Mouse (Mus musculus): ENCODE data around the gene Actn1. TPM values are rescaled to one million over a fixed set of nuclear protein-coding genes. Genes with fewer than 3 reads are reported as not detected.

The Actn1 gene
- polyA plus RNA-seq, 1 experiment from 2014 or later = 27.8 TPM

DNA sequence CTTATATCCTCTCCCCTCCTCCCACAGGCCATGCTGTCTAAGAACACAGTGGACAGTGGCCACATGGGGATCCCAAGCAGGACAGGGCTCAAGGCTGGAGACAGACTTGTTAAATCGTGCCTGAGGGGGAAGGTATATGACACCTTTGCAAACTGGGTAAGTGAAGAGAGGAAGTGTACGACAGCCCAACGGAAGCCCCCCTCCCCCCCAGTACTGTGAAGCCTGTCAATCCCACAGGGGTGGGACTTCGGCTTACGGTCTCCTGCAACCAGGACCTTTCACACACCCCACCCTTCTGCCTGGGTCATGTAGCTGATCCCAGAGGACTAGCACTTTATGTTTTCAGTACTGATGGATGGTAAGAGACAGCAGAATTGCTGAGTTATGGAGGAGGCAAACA lies 68.4 kb downstream of the Actn1 start:
- H3K9me3 ChIP-seq = no peaks in the 10 kb centered on the region
- H3K4me1 ChIP-seq = 0 out of 2 replicates have a peak, but pooled peaks cover 4% of the 10 kb centered on the region
- H3K27me3 ChIP-seq (ENCODE audit: poor library complexity, severe bottlenecking) = no peaks in the 10 kb centered on the region
- H3K27ac ChIP-seq = no peak overlapping the region
- H3K36me3 ChIP-seq (replicated peaks) = peaks cover 97% of the 10 kb centered on the region
- no peak for DNase-seq (ENCODE audit: extremely low spot score, low spot score)
- no peak overlapping the region for H3K4me3 ChIP-seq
- WGBS = 87% methylated on average over 5 of the region's 5 CpGs

DNA sequence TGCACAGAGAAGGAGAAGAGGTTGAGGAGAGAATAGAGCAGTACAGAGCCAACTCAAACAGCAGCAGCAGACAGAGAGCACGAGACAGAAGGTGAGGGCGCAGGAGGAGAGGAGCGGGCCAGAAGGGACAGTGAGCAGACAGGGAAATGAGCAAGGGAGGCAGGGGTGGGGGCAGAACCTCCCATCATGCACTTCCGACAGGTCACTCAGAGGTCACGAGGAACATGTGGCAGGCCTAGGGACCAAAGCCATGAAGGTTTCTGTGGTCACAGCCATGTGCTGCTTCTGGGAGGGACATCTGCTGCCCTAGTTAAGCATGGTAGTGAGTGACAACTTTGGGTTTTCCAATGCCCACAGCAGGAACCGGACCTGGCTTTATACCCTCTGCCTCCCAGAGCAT lies 68.8 kb downstream of the Actn1 start:
- peaks cover 97% of the 10 kb centered on the region for H3K36me3 ChIP-seq (replicated peaks)
- no peaks in the 10 kb centered on the region for H3K9me3 ChIP-seq
- 87% methylated on average over 6 of the region's 6 CpGs for WGBS
- H3K27ac ChIP-seq = no peak overlapping the region
- no peak for DNase-seq (ENCODE audit: extremely low spot score, low spot score)
- no peaks in the 10 kb centered on the region for H3K27me3 ChIP-seq (ENCODE audit: poor library complexity, severe bottlenecking)
- H3K4me3 ChIP-seq = no peak overlapping the region
- H3K4me1 ChIP-seq = 0 out of 2 replicates have a peak, but pooled peaks cover 4% of the 10 kb centered on the region

DNA sequence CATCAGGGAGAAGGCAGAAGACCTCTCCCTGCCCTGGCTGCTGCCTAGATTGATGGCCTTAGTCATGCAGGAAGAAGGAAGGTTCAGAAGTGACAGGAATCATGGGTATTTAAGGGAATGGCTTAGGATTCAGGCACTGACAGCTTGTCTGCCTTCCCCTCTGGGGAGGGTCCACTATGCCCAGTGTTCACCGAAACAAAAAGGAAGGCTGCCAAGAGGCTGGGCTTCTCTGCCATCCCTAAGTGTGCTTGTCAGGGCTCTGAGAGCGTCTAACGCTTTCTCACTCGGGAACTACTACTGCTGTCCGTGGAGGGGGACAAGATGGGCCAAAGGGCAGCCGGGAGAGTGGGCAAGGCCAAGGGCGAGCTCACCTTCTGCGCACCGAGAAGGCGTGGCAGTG lies 69.3 kb downstream of the Actn1 start:
- WGBS = 91% methylated on average over 10 of the region's 10 CpGs

DNA sequence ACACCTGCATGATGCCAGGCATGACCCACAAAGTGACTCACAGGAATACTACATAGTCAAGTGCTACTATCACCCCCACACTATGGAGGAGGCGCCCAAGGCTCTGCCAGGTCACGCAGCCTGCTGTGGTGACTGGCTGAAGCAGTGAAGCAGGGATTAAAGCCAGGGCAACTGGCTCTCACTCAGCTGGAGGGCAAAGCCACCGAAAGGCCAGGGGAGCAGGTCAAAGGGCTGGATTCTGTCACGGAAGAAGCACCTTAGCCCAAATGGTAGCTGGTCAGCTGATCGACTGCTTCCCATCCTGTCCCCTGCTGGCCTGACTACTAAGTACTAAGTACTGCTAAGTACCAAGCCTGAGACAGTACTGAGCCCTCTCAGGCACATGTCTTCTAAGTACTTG lies 76.1 kb downstream of the Actn1 start:
- no peak overlapping the region for H3K27ac ChIP-seq
- no peak overlapping the region for H3K4me3 ChIP-seq
- H3K4me1 ChIP-seq = no peaks in the 10 kb centered on the region
- no peaks in the 10 kb centered on the region for H3K27me3 ChIP-seq (ENCODE audit: poor library complexity, severe bottlenecking)
- DNase-seq (ENCODE audit: extremely low spot score, low spot score) = no peak
- 83% methylated on average over 5 of the region's 5 CpGs for WGBS
- H3K36me3 ChIP-seq (replicated peaks) = peaks cover 89% of the 10 kb centered on the region
- no peaks in the 10 kb centered on the region for H3K9me3 ChIP-seq

More for the DNA sequence above, 69.3 kb downstream of the Actn1 start:
- no peaks in the 10 kb centered on the region for H3K27me3 ChIP-seq (ENCODE audit: poor library complexity, severe bottlenecking)
- no peak overlapping the region for H3K4me3 ChIP-seq
- DNase-seq (ENCODE audit: extremely low spot score, low spot score) = no peak
- H3K4me1 ChIP-seq = 0 out of 2 replicates have a peak, but pooled peaks cover 4% of the 10 kb centered on the region
- no peak overlapping the region for H3K27ac ChIP-seq
- peaks cover 96% of the 10 kb centered on the region for H3K36me3 ChIP-seq (replicated peaks)
- H3K9me3 ChIP-seq = no peaks in the 10 kb centered on the region

DNA sequence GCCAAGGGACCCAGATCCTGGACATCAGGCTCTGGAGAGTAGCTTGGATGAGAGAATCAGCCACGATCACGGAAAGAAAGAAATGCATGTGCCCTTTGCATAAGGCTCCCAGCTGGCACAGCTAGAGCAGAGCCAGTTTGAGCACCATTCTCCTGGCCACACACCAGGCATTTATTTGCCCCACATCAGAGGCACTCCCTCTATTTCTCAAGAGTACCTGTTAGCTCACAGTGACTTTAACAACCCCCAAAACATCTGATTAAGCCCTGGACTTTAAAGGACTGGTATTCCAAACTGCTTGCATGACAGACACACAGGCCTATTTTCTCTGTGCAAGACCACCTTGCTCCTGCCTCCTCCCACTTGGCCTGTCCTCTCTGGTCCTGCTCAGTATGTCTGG lies 78.3 kb downstream of the Actn1 start:
- no peak overlapping the region for H3K4me3 ChIP-seq
- no peaks in the 10 kb centered on the region for H3K4me1 ChIP-seq
- peaks cover 88% of the 10 kb centered on the region for H3K36me3 ChIP-seq (replicated peaks)
- H3K27me3 ChIP-seq (ENCODE audit: poor library complexity, severe bottlenecking) = no peaks in the 10 kb centered on the region
- H3K9me3 ChIP-seq = no peaks in the 10 kb centered on the region
- no peak for DNase-seq (ENCODE audit: extremely low spot score, low spot score)
- WGBS = 96% methylated on average over 2 of the region's 2 CpGs
- H3K27ac ChIP-seq = no peak overlapping the region

DNA sequence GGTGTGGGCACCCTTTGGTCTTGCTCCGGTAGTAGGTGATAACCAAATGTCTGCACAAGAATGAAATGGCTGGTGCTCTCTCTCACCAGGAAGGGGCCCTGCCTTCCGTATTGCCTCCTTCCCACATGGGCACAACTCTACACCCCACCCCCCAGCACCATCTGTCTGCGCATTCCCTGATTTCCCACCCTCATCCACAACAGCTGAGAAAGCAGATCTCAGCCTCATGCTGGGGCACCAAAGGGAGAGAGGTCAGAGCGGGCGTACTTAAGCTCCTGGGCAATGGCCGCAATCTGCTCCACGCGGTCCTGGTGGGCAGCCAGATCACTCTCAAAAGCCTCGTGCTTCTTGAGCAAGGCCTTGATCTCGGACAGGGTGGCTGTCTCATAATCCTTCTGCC lies 82.1 kb downstream of the Actn1 start:
- DNase-seq (ENCODE audit: extremely low spot score, low spot score) = no peak
- Histone ChIP-seq H3K27me3 (ENCODE audit: poor library complexity, severe bottlenecking) (no peaks in the 10 kb centered on the region), H3K27ac (no peak overlapping the region), H3K4me3 (no peak overlapping the region), H3K9me3 (no peaks in the 10 kb centered on the region), H3K4me1 (no peaks in the 10 kb centered on the region), H3K36me3 (replicated peaks) (peaks cover 94% of the 10 kb centered on the region)
- 87% methylated on average over 10 of the region's 10 CpGs for WGBS

DNA sequence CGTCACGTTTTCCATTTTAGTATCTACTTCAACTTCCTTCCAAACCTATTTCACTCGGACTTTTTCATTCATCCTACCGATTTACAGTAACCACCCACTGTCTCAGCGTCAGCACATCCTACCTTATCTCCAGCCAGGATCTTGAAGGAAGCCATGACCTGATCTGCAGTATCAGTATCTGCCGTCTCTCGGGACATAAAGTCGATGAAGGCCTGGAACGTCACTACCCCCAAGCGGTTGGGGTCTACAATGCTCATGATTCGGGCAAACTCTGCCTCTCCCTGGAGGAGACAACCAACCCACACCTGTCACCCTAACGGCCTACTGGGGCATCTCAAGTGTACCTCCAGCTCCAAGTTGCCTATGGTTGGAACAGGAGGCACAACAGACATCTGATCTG lies 91.4 kb downstream of the Actn1 start:
- H3K27me3 ChIP-seq (ENCODE audit: poor library complexity, severe bottlenecking) = no peaks in the 10 kb centered on the region
- no peaks in the 10 kb centered on the region for H3K9me3 ChIP-seq
- no peak for DNase-seq (ENCODE audit: extremely low spot score, low spot score)
- H3K36me3 ChIP-seq (replicated peaks) = peaks cover 71% of the 10 kb centered on the region
- WGBS = 62% methylated on average over 12 of the region's 12 CpGs
- peak overlapping the region; percentile 69 for H3K4me3 ChIP-seq
- peaks cover 16% of the 10 kb centered on the region for H3K4me1 ChIP-seq
- peak overlapping the region; percentile 94 for H3K27ac ChIP-seq

DNA sequence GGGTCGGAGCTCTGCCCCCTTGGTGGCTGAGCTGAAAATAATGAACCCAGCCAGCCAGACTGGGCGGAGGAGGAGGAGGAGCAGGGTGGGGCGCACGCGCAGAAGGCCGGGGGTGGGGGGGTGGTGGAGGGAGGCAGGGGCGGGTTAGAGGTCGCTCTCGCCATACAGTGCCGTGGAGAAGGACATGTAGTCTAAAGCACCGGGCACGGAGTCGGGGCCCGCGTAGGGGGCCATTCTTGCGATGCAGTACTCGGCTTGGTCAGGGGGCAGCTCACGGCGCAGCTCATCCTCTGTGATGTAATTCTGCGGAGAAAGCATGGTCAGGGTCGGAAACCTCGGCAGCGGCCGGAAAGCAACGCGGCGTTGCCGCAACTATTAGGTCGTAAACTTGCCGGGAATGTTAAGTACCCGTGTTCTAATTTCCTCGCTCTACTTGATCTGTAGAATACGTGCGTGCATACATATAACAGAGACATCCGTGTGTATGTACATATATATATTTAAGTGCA lies 91.9 kb downstream of the Actn1 start:
- H3K36me3 ChIP-seq (replicated peaks) = peaks cover 66% of the 10 kb centered on the region
- peak; percentile 90 for DNase-seq (ENCODE audit: extremely low spot score, low spot score)
- no peaks in the 10 kb centered on the region for H3K9me3 ChIP-seq
- peak overlapping the region; percentile 69 for H3K4me3 ChIP-seq
- peak overlapping the region; percentile 94 for H3K27ac ChIP-seq
- H3K4me1 ChIP-seq = peaks cover 16% of the 10 kb centered on the region
- 14% methylated on average over 35 of the region's 35 CpGs for WGBS
- H3K27me3 ChIP-seq (ENCODE audit: poor library complexity, severe bottlenecking) = no peaks in the 10 kb centered on the region

DNA sequence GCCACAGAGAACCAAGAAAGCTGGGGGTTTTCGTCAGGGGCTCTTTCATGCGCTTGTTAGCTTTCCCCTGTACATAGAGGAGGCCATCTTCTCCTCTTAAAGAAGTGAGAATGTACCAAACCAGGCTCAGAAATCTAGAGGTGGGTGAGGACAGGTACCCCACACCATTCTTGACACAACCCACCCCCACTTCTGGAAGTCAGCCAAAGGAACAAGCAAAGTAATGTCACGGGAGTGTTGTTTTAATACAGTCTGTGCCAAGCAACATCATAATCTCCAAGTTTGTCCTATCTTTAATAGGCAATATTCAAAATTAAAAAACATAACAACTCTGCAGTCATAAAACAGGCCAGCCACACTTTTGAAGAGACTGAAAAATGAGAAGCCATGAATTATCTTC lies 92.8 kb downstream of the Actn1 start:
- Histone ChIP-seq H3K9me3 (no peaks in the 10 kb centered on the region), H3K27me3 (ENCODE audit: poor library complexity, severe bottlenecking) (no peaks in the 10 kb centered on the region), H3K27ac (no peak overlapping the region), H3K4me1 (peaks cover 16% of the 10 kb centered on the region), H3K36me3 (replicated peaks) (peaks cover 57% of the 10 kb centered on the region), H3K4me3 (0 out of 2 replicates have a peak overlapping the region, but pooled peaks have one; percentile 69)
- no peak for DNase-seq (ENCODE audit: extremely low spot score, low spot score)
- 92% methylated on average over 3 of the region's 3 CpGs for WGBS

DNA sequence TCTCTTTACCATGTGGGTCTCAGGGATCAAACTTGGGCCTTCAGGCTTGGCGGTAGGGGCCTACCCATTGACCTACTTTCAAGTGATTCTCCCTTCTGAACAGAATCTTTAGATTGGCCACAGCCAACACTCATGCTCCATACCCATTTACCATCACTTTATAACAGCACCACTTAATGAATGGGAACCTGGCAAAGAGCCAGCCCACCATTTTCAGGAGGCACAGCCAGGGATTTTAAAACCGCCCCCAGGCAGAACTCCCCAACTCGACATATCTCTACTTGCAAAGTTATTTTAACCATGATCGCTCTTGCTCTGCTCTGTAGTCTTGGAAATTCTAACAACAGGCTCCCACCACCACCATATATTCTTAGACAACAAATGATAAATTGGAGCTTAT lies 93.5 kb downstream of the Actn1 start:
- no peak for DNase-seq (ENCODE audit: extremely low spot score, low spot score)
- Histone ChIP-seq H3K27ac (no peak overlapping the region), H3K4me3 (no peak overlapping the region), H3K36me3 (replicated peaks) (peaks cover 52% of the 10 kb centered on the region), H3K9me3 (no peaks in the 10 kb centered on the region), H3K4me1 (peaks cover 16% of the 10 kb centered on the region), H3K27me3 (ENCODE audit: poor library complexity, severe bottlenecking) (no peaks in the 10 kb centered on the region)
- 93% methylated on average over 4 of the region's 4 CpGs for WGBS

DNA sequence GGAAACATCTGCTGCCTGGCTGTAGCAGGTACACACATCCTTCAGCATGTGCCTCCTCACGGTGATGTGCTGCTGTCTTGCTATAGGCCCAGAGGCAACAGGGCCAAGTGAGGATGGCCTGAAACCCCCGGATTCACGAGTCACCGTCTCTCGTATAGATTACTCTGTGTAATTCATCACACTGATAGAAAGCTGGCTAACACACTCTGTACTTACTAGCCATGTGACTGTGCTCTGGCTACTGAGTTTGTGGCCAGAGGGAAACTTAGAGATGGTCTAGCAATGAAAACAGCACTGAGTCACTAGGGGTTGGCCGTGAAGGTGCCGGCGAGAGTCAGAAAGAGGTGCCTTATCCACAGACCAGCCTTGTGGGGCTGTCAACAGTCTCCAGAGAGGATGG lies 95.6 kb downstream of the Actn1 start:
- WGBS = 95% methylated on average over 8 of the region's 8 CpGs
- DNase-seq (ENCODE audit: extremely low spot score, low spot score) = no peak
- Histone ChIP-seq H3K4me3 (no peak overlapping the region), H3K27me3 (ENCODE audit: poor library complexity, severe bottlenecking) (no peaks in the 10 kb centered on the region), H3K4me1 (peaks cover 16% of the 10 kb centered on the region), H3K36me3 (replicated peaks) (peaks cover 30% of the 10 kb centered on the region), H3K27ac (no peak overlapping the region), H3K9me3 (no peaks in the 10 kb centered on the region)

DNA sequence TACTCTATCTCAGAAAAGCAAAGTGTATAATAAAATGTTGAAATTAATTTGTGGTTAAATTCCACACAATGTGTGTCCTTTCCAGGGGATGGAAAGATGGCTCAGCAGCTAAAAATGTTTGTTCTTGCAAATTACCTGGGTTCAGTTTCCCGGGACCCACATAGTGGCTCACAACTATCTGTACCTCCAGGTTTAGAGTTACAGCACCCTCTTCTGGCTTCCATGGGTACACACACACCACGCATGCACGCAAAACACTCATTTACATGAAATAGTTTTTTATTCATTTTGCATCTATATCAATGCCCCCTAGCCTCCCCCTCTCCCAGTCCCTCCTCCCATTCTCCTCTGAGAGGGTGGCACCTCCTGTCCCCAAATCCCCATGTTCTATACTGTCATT lies 97.7 kb downstream of the Actn1 start:
- Histone ChIP-seq H3K4me1 (peaks cover 12% of the 10 kb centered on the region; the same call in 1 of the 2 replicates), H3K9me3 (no peaks in the 10 kb centered on the region), H3K36me3 (replicated peaks) (peaks cover 18% of the 10 kb centered on the region), H3K27me3 (ENCODE audit: poor library complexity, severe bottlenecking) (no peaks in the 10 kb centered on the region), H3K4me3 (no peak overlapping the region), H3K27ac (no peak overlapping the region)
- no peak for DNase-seq (ENCODE audit: extremely low spot score, low spot score)
- WGBS = 75% methylated on average over 3 of the region's 3 CpGs

DNA sequence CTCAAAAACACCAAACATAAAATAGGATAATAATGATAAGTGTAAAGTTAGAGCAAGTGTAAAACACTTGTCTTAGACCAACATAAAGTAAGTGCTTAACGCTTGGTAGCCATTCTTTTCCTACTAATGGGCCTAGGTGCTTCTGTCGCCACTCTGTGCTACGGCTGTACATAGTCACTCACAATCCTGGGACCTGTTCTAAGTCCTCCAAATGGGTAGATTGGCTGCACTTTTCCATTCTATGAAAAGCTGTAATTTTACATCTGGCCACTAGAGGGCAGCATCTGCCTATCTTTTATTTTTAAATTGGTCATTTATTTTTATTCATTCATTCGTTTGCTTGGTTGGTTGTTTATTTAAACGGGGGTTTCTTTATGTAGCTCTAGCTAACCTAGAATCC lies 102.5 kb downstream of the Actn1 start:
- Histone ChIP-seq H3K36me3 (replicated peaks) (no peaks in the 10 kb centered on the region), H3K4me3 (no peak overlapping the region), H3K9me3 (no peaks in the 10 kb centered on the region), H3K27me3 (ENCODE audit: poor library complexity, severe bottlenecking) (no peaks in the 10 kb centered on the region), H3K27ac (no peak overlapping the region), H3K4me1 (peaks cover 2% of the 10 kb centered on the region; the same call in 1 of the 2 replicates)
- DNase-seq (ENCODE audit: extremely low spot score, low spot score) = no peak
- WGBS = 28% methylated on average over 5 of the region's 5 CpGs

All from forebrain, embryonic 10.5 days (tissue).